Mouse (Mus musculus) bone marrow, adult 2 months (tissue): Measurements from ENCODE around the gene Naxe.

Source experiments
- CTCF ChIP-seq: fragments of 200-500 bp; IDR thresholded peaks from 2 replicates; pipeline ENCODE4 v1.5.1; 2011; ENCODE audit warnings: low read length, control low read depth; ENCODE audit not compliant: control insufficient read depth, insufficient read depth
- POLR2A ChIP-seq: fragments of 200-500 bp; IDR thresholded peaks from 2 replicates; pipeline ENCODE4 v1.6.1; 2011; ENCODE audit warnings: low read depth, mild to moderate bottlenecking, control low read depth, low read length, borderline replicate concordance; ENCODE audit not compliant: control insufficient read depth

- no peak for TF ChIP-seq POLR2A
- no peak for TF ChIP-seq CTCF
Observed at GRCm38 (mm10) chr3:88097666-88098065, 39.4 kb upstream of the Naxe start.
